Mouse (Mus musculus): Measurements from ENCODE around the gene H1fx. TPM values are rescaled to one million over a fixed set of nuclear protein-coding genes. Genes with fewer than 3 reads are reported as not detected.

The H1fx gene
- polyA plus RNA-seq, 1 experiment = 1.5 TPM

- 70% methylated on average over 7 of the region's 7 CpGs for WGBS
- Histone ChIP-seq H3K4me1 (ENCODE audit: control insufficient read depth, insufficient read depth, insufficient read length) (no peaks in the 10 kb centered on the region), H3K36me3 (ENCODE audit: control insufficient read depth, insufficient read depth, low read length) (peaks cover 20% of the 10 kb centered on the region), H3K4me3 (ENCODE audit: extremely low read depth, insufficient read depth, insufficient read length) (no peak overlapping the region), H3K27ac (ENCODE audit: insufficient read depth, low read length) (no peak overlapping the region), H3K27me3 (ENCODE audit: control insufficient read depth, insufficient read depth, low read length) (no peaks in the 10 kb centered on the region)
- peak; percentile 28 to 70 for DNase-seq (ENCODE audit: low read depth in 1 of 2, low spot score in 2 of 2)
- TF ChIP-seq CTCF (IDR thresholded peaks at IDR 0.05; ENCODE audit: extremely low read depth, insufficient read depth, insufficient read length, insufficient replicate concordance) (peak; percentile 51; the same call in 1 of the 2 replicates), POLR2A (IDR thresholded peaks at IDR 0.05; ENCODE audit: low read depth, low read length) (no peak)
Measured at GRCm38 (mm10) chr6:87997706-87998265, 16.3 kb upstream of the H1fx start.

- TF ChIP-seq POLR2A (IDR thresholded peaks at IDR 0.05; ENCODE audit: low read depth, low read length) (no peak), CTCF (IDR thresholded peaks at IDR 0.05; ENCODE audit: extremely low read depth, insufficient read depth, insufficient read length, insufficient replicate concordance) (no peak)
- peaks cover 8% of the 10 kb centered on the region for H3K36me3 ChIP-seq (ENCODE audit: control insufficient read depth, insufficient read depth, low read length)
- H3K27me3 ChIP-seq (ENCODE audit: control insufficient read depth, insufficient read depth, low read length) = no peaks in the 10 kb centered on the region
- H3K4me1 ChIP-seq (ENCODE audit: control insufficient read depth, insufficient read depth, insufficient read length) = no peaks in the 10 kb centered on the region
- DNase-seq (ENCODE audit: low read depth in 1 of 2, low spot score in 2 of 2) = no peak
- no peak overlapping the region for H3K4me3 ChIP-seq (ENCODE audit: extremely low read depth, insufficient read depth, insufficient read length)
- WGBS = 89% methylated on average over 9 of the region's 9 CpGs
- H3K27ac ChIP-seq (ENCODE audit: insufficient read depth, low read length) = no peak overlapping the region
Measured at GRCm38 (mm10) chr6:87996606-87997005, 15.2 kb upstream of the H1fx start.

GRCm38 (mm10) chr6:87995519-87995918 lies 14.1 kb upstream of the H1fx start:
- Histone ChIP-seq H3K36me3 (ENCODE audit: control insufficient read depth, insufficient read depth, low read length) (peaks cover 2% of the 10 kb centered on the region; the same call in 1 of the 2 replicates), H3K27ac (ENCODE audit: insufficient read depth, low read length) (no peak overlapping the region), H3K4me1 (ENCODE audit: control insufficient read depth, insufficient read depth, insufficient read length) (no peaks in the 10 kb centered on the region), H3K27me3 (ENCODE audit: control insufficient read depth, insufficient read depth, low read length) (no peaks in the 10 kb centered on the region), H3K4me3 (ENCODE audit: extremely low read depth, insufficient read depth, insufficient read length) (no peak overlapping the region)
- no peak for DNase-seq (ENCODE audit: low read depth in 1 of 2, low spot score in 2 of 2)
- WGBS = 72% methylated on average over 4 of the region's 4 CpGs
- TF ChIP-seq CTCF (IDR thresholded peaks at IDR 0.05; ENCODE audit: extremely low read depth, insufficient read depth, insufficient read length, insufficient replicate concordance) (no peak), POLR2A (IDR thresholded peaks at IDR 0.05; ENCODE audit: low read depth, low read length) (no peak)

GRCm38 (mm10) chr6:87993790-87994571 lies 12.5 kb upstream of the H1fx start:
- WGBS = 58% methylated on average over 18 of the region's 18 CpGs
- no peak for DNase-seq (ENCODE audit: low read depth in 1 of 2, low spot score in 2 of 2)
- TF ChIP-seq CTCF (IDR thresholded peaks at IDR 0.05; ENCODE audit: extremely low read depth, insufficient read depth, insufficient read length, insufficient replicate concordance) (no peak), POLR2A (IDR thresholded peaks at IDR 0.05; ENCODE audit: low read depth, low read length) (no peak)
- Histone ChIP-seq H3K36me3 (ENCODE audit: control insufficient read depth, insufficient read depth, low read length) (no peaks in the 10 kb centered on the region), H3K4me1 (ENCODE audit: control insufficient read depth, insufficient read depth, insufficient read length) (no peaks in the 10 kb centered on the region), H3K27me3 (ENCODE audit: control insufficient read depth, insufficient read depth, low read length) (no peaks in the 10 kb centered on the region), H3K27ac (ENCODE audit: insufficient read depth, low read length) (no peak overlapping the region), H3K4me3 (ENCODE audit: extremely low read depth, insufficient read depth, insufficient read length) (no peak overlapping the region)

- H3K4me1 ChIP-seq (ENCODE audit: control insufficient read depth, insufficient read depth, insufficient read length) = no peaks in the 10 kb centered on the region
- DNase-seq (ENCODE audit: low read depth in 1 of 2, low spot score in 2 of 2) = no peak
Measured at GRCm38 (mm10) chr6:87992733-87993132, 11.3 kb upstream of the H1fx start.

GRCm38 (mm10) chr6:87991886-87992285 lies 10.4 kb upstream of the H1fx start:
- no peak overlapping the region for H3K27ac ChIP-seq (ENCODE audit: insufficient read depth, low read length)

More at GRCm38 (mm10) chr6:87992733-87993132, 11.3 kb upstream of the H1fx start:
- Histone ChIP-seq H3K4me3 (ENCODE audit: extremely low read depth, insufficient read depth, insufficient read length) (no peak overlapping the region), H3K27ac (ENCODE audit: insufficient read depth, low read length) (no peak overlapping the region), H3K27me3 (ENCODE audit: control insufficient read depth, insufficient read depth, low read length) (no peaks in the 10 kb centered on the region), H3K36me3 (ENCODE audit: control insufficient read depth, insufficient read depth, low read length) (no peaks in the 10 kb centered on the region)
- WGBS = 39% methylated on average over 6 of the region's 6 CpGs
- no peak for TF ChIP-seq CTCF (IDR thresholded peaks at IDR 0.05; ENCODE audit: extremely low read depth, insufficient read depth, insufficient read length, insufficient replicate concordance)
- TF ChIP-seq POLR2A (IDR thresholded peaks at IDR 0.05; ENCODE audit: low read depth, low read length) = no peak

GRCm38 (mm10) chr6:87991216-87991615 lies 9.8 kb upstream of the H1fx start:
- WGBS = 50% methylated on average over 4 of the region's 4 CpGs
- no peak overlapping the region for H3K4me3 ChIP-seq (ENCODE audit: extremely low read depth, insufficient read depth, insufficient read length)
- H3K36me3 ChIP-seq (ENCODE audit: control insufficient read depth, insufficient read depth, low read length) = no peaks in the 10 kb centered on the region
- H3K27ac ChIP-seq (ENCODE audit: insufficient read depth, low read length) = no peak overlapping the region
- no peak for DNase-seq (ENCODE audit: low read depth in 1 of 2, low spot score in 2 of 2)
- TF ChIP-seq CTCF (IDR thresholded peaks at IDR 0.05; ENCODE audit: extremely low read depth, insufficient read depth, insufficient read length, insufficient replicate concordance) (no peak), POLR2A (IDR thresholded peaks at IDR 0.05; ENCODE audit: low read depth, low read length) (no peak)
- no peaks in the 10 kb centered on the region for H3K4me1 ChIP-seq (ENCODE audit: control insufficient read depth, insufficient read depth, insufficient read length)
- no peaks in the 10 kb centered on the region for H3K27me3 ChIP-seq (ENCODE audit: control insufficient read depth, insufficient read depth, low read length)

More at GRCm38 (mm10) chr6:87991886-87992285, 10.4 kb upstream of the H1fx start:
- no peak for DNase-seq (ENCODE audit: low read depth in 1 of 2, low spot score in 2 of 2)
- WGBS = 95% methylated on average over 1 of the region's 1 CpGs
- Histone ChIP-seq H3K27me3 (ENCODE audit: control insufficient read depth, insufficient read depth, low read length) (no peaks in the 10 kb centered on the region), H3K36me3 (ENCODE audit: control insufficient read depth, insufficient read depth, low read length) (no peaks in the 10 kb centered on the region), H3K4me3 (ENCODE audit: extremely low read depth, insufficient read depth, insufficient read length) (no peak overlapping the region), H3K4me1 (ENCODE audit: control insufficient read depth, insufficient read depth, insufficient read length) (no peaks in the 10 kb centered on the region)
- no peak for TF ChIP-seq CTCF (IDR thresholded peaks at IDR 0.05; ENCODE audit: extremely low read depth, insufficient read depth, insufficient read length, insufficient replicate concordance)
- TF ChIP-seq POLR2A (IDR thresholded peaks at IDR 0.05; ENCODE audit: low read depth, low read length) = no peak

All from spleen, adult 2 months (tissue).